Mouse (Mus musculus): ENCODE measurements at regions not wholly inside any gene's neighbourhood (a gene's known extent, or its start where the extent isn't known, plus 50 kb on each side); places are given as distances from the start of the nearest gene placed in this dataset.

DNA sequence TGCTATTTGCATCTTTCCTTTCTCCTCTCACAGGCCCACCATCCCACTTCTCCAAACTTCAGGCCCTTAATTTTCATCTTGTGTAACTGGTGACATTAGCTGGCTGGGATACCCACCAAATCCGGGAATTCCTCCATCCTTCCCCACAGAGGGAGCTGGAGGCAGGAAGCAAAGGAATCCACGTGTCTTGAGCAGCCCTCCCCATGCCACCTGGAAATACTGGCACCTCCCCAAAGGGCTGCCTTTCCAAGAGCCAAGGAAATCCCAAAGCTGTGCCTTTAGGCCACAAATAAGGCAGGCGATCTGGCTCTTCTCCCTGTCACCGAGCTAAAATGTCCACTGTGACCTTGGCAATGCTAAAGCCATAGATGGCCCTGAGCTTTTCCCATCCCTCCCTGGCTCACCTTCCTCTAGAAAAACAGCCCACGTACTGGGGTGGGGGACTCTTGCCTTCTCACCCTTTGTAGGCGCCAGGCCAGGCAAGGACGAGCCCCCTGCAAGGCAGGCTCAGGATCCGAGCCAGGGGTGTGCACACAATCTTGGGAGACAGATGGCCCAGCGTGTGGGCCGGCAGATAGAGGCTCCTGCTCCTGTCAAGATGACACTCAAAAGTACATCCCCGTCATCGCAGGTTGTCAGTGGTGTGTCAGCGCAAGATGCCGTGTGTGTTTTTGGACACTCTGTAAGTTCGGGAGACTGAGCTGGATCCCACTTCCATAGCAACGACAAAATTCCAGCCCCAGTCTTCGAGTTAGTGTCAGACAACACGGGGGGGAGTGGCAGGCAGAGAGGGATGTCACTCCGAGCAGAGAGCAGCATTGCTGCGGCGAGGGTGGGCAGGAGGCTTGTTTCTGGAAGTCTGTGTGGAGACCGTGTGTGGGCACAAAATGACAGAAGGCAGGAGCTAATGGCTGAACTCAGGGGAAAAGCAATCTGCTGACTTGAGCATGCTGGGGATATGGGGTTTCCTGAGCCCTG lies 414.4 kb downstream of the Gm45692 start:
- no peaks in the 10 kb centered on the region for H3K9me3 ChIP-seq (ENCODE audit: control insufficient read depth, low read depth, low read length)
- no peak overlapping the region for H3K9ac ChIP-seq (replicated peaks; ENCODE audit: low read depth, low read length)
- no peak overlapping the region for H3K4me2 ChIP-seq (replicated peaks; ENCODE audit: low read depth, low read length)
- no peak overlapping the region for H3K27ac ChIP-seq (ENCODE audit: low read length)
- no peak for ATAC-seq (ENCODE audit: insufficient number of reproducible peaks, insufficient read depth, low FRiP score, low read depth)
- no peak overlapping the region for H3K4me3 ChIP-seq (ENCODE audit: low read depth, low read length)
- H3K27me3 ChIP-seq (ENCODE audit: control insufficient read depth, insufficient read depth, low read length): no peaks in the 10 kb centered on the region
- WGBS: 71% methylated on average over 22 of the region's 22 CpGs
- H3K4me1 ChIP-seq (ENCODE audit: control insufficient read depth, insufficient read depth, low read length): no peaks in the 10 kb centered on the region
- no peaks in the 10 kb centered on the region for H3K36me3 ChIP-seq (ENCODE audit: control insufficient read depth, insufficient read depth, low read length)

DNA sequence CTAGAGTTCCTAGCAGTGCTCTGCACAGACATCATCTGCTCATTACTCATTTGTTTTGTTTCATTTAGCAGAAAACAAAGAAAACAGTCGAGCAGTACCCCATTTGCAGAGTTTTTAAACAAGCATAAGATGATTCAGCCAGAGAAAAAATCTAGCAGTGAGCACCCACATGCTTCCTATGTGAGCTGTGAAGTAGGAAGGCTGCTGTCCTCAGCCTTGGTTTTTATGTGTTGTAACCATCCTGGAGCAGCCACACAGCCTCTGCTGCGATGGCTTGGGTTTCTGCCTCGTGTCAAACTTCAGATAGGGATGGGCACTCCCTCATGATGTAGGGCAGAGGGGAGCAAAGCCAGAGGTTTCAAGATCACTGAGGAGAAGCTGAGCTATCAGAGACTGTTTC lies 416.5 kb downstream of the Gm45692 start:
- WGBS: 28% methylated on average over 3 of the region's 3 CpGs
- H3K9me3 ChIP-seq (ENCODE audit: control insufficient read depth, low read depth, low read length): no peaks in the 10 kb centered on the region
- no peaks in the 10 kb centered on the region for H3K36me3 ChIP-seq (ENCODE audit: control insufficient read depth, insufficient read depth, low read length)
- no peak overlapping the region for H3K9ac ChIP-seq (replicated peaks; ENCODE audit: low read depth, low read length)
- no peaks in the 10 kb centered on the region for H3K27me3 ChIP-seq (ENCODE audit: control insufficient read depth, insufficient read depth, low read length)
- H3K4me2 ChIP-seq (replicated peaks; ENCODE audit: low read depth, low read length): no peak overlapping the region
- no peaks in the 10 kb centered on the region for H3K4me1 ChIP-seq (ENCODE audit: control insufficient read depth, insufficient read depth, low read length)
- no peak overlapping the region for H3K4me3 ChIP-seq (ENCODE audit: low read depth, low read length)
- no peak for ATAC-seq (ENCODE audit: insufficient number of reproducible peaks, insufficient read depth, low FRiP score, low read depth)
- H3K27ac ChIP-seq (ENCODE audit: low read length): no peak overlapping the region

DNA sequence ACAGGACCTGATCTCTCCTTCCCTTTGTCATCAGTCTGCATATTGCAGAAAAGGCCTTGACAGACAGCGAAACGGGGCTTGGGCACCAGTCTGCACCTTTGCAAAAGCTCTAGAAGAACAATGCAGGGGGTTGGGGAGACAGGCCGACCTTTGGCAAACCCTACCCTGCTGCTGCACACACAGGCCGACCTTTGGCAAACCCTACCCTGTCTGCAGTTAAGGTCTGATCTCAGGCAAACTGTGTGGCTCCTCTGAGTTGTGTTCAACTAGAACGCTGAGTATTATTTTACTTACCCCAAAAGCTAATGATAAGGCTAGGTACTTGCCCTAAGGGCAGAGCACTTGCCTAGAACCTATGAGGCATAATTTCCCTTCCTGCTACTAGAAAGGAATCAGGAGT lies 423.4 kb upstream of the Zfp703 start:
- no peaks in the 10 kb centered on the region for H3K4me1 ChIP-seq (ENCODE audit: control insufficient read depth, insufficient read depth, low read length)
- no peak overlapping the region for H3K9ac ChIP-seq (replicated peaks; ENCODE audit: low read depth, low read length)
- no peaks in the 10 kb centered on the region for H3K36me3 ChIP-seq (ENCODE audit: control insufficient read depth, insufficient read depth, low read length)
- no peak for ATAC-seq (ENCODE audit: insufficient number of reproducible peaks, insufficient read depth, low FRiP score, low read depth)
- H3K9me3 ChIP-seq (ENCODE audit: control insufficient read depth, low read depth, low read length): no peaks in the 10 kb centered on the region
- no peak overlapping the region for H3K27ac ChIP-seq (ENCODE audit: low read length)
- H3K27me3 ChIP-seq (ENCODE audit: control insufficient read depth, insufficient read depth, low read length): no peaks in the 10 kb centered on the region
- H3K4me3 ChIP-seq (ENCODE audit: low read depth, low read length): no peak overlapping the region
- no peak overlapping the region for H3K4me2 ChIP-seq (replicated peaks; ENCODE audit: low read depth, low read length)
- WGBS: 81% methylated on average over 5 of the region's 5 CpGs

DNA sequence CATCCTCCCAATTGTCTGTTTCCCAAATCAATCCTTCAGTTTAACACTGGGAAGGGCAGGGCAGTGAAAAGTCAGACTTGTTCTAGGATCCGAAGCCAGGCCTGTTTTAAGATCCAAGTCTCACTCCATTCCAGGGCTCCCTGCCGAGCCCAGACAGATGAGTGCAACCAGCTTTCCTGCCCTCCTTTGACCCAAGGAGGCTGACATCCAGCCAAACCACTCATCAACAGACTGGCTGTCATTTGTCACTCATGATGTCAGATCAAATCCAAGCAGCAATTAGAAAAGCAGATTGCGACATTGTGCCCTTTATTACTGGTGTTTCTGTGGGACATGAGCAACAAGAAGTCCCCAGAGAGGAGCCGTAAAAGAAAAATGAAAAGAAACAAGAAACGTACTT lies 417.9 kb upstream of the Zfp703 start:
- no peak for ATAC-seq (ENCODE audit: insufficient number of reproducible peaks, insufficient read depth, low FRiP score, low read depth)
- no peaks in the 10 kb centered on the region for H3K36me3 ChIP-seq (ENCODE audit: control insufficient read depth, insufficient read depth, low read length)
- H3K27ac ChIP-seq (ENCODE audit: low read length): no peak overlapping the region
- H3K9ac ChIP-seq (replicated peaks; ENCODE audit: low read depth, low read length): no peak overlapping the region
- H3K4me1 ChIP-seq (ENCODE audit: control insufficient read depth, insufficient read depth, low read length): no peaks in the 10 kb centered on the region
- H3K27me3 ChIP-seq (ENCODE audit: control insufficient read depth, insufficient read depth, low read length): no peaks in the 10 kb centered on the region
- H3K4me2 ChIP-seq (replicated peaks; ENCODE audit: low read depth, low read length): no peak overlapping the region
- H3K4me3 ChIP-seq (ENCODE audit: low read depth, low read length): no peak overlapping the region
- no peaks in the 10 kb centered on the region for H3K9me3 ChIP-seq (ENCODE audit: control insufficient read depth, low read depth, low read length)
- 69% methylated on average over 5 of the region's 5 CpGs for WGBS

DNA sequence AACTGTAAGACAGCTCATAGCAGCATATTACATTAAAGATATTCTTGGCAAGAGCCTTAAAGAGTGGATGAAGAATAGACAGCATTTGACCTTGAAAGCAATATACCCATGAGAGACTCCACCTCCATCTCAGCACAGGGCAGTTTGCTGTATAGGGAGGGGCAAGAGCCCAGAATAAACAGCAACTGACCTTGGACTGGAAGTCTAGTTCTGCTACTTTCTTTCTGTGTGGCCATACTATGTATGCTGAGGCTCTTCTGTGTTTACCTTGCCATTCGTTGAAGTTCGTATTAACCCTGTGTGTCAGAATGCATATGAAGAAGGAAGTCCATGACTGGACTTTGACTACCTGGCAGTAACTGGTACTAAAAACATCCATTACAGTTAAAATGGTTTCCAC lies 414.0 kb upstream of the Zfp703 start:
- Histone ChIP-seq H3K4me2 (replicated peaks; ENCODE audit: low read depth, low read length) (no peak overlapping the region), H3K4me1 (ENCODE audit: control insufficient read depth, insufficient read depth, low read length) (no peaks in the 10 kb centered on the region), H3K27me3 (ENCODE audit: control insufficient read depth, insufficient read depth, low read length) (no peaks in the 10 kb centered on the region), H3K36me3 (ENCODE audit: control insufficient read depth, insufficient read depth, low read length) (no peaks in the 10 kb centered on the region), H3K9me3 (ENCODE audit: control insufficient read depth, low read depth, low read length) (no peaks in the 10 kb centered on the region), H3K9ac (replicated peaks; ENCODE audit: low read depth, low read length) (no peak overlapping the region), H3K27ac (ENCODE audit: low read length) (no peak overlapping the region), H3K4me3 (ENCODE audit: low read depth, low read length) (no peak overlapping the region)
- peak; percentile 74 for ATAC-seq (ENCODE audit: insufficient number of reproducible peaks, insufficient read depth, low FRiP score, low read depth)
- WGBS: 60% methylated on average over 2 of the region's 2 CpGs

DNA sequence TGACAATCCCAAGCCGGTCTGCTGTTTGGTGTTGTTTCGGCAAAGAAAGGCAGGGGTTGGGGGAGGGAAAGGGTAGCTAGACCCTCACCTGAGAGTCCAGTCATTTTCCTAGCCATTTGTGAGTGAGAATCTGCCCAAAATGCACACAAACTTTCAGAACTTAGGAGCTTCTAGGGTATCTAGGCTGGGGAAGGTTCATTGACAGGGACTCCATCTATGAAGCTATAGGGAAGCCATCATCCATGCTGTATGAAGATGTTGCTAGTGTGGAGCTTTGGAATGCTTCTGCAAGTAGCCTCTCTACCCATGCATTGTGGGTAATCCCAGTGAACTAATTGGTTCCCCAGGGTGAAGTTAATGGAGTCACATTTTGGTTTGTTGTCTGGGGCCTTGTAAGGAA lies 412.9 kb upstream of the Zfp703 start:
- no peak overlapping the region for H3K4me3 ChIP-seq (ENCODE audit: low read depth, low read length)
- no peak overlapping the region for H3K4me2 ChIP-seq (replicated peaks; ENCODE audit: low read depth, low read length)
- no peaks in the 10 kb centered on the region for H3K9me3 ChIP-seq (ENCODE audit: control insufficient read depth, low read depth, low read length)
- no peak overlapping the region for H3K27ac ChIP-seq (ENCODE audit: low read length)
- no peaks in the 10 kb centered on the region for H3K36me3 ChIP-seq (ENCODE audit: control insufficient read depth, insufficient read depth, low read length)
- ATAC-seq (ENCODE audit: insufficient number of reproducible peaks, insufficient read depth, low FRiP score, low read depth): no peak
- no peaks in the 10 kb centered on the region for H3K4me1 ChIP-seq (ENCODE audit: control insufficient read depth, insufficient read depth, low read length)
- no peaks in the 10 kb centered on the region for H3K27me3 ChIP-seq (ENCODE audit: control insufficient read depth, insufficient read depth, low read length)
- no peak overlapping the region for H3K9ac ChIP-seq (replicated peaks; ENCODE audit: low read depth, low read length)
- 90% methylated on average over 2 of the region's 2 CpGs for WGBS

DNA sequence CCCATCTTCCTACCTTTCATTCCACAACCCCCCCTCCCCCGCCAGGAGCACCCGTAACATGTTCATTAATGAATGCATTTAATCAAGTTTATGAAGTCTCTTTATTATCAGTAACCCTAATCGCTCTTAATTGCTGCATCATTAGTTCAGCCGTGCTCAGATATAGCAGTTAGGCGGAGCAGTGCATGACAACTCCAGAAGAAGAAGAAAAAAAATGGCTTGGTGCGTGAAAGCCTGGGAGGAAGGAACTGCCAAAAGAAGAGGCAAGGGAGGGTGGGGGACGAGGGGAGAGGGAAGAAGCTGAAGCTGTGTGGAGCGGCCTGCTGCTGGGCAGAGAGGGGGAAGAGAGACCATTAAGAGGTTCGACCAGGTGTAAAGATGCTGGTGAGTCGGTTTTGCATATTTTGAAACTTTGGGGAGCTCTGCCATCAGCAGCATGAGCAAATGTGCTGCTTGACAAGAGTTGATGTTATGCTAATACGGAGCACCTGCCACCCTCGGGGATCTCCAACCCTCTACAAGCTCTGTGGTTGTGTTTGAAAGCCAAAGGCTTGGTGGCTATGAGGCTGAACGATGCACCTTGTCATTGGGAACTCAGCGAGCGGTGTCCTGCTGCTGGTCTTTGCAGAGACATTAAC lies 408.6 kb upstream of the Zfp703 start:
- Histone ChIP-seq H3K9me3 (ENCODE audit: control insufficient read depth, low read depth, low read length) (no peaks in the 10 kb centered on the region), H3K4me3 (ENCODE audit: low read depth, low read length) (no peak overlapping the region), H3K27me3 (ENCODE audit: control insufficient read depth, insufficient read depth, low read length) (no peaks in the 10 kb centered on the region), H3K4me2 (replicated peaks; ENCODE audit: low read depth, low read length) (no peak overlapping the region), H3K36me3 (ENCODE audit: control insufficient read depth, insufficient read depth, low read length) (no peaks in the 10 kb centered on the region), H3K4me1 (ENCODE audit: control insufficient read depth, insufficient read depth, low read length) (no peaks in the 10 kb centered on the region), H3K9ac (replicated peaks; ENCODE audit: low read depth, low read length) (no peak overlapping the region), H3K27ac (ENCODE audit: low read length) (no peak overlapping the region)
- no peak for ATAC-seq (ENCODE audit: insufficient number of reproducible peaks, insufficient read depth, low FRiP score, low read depth)
- 69% methylated on average over 15 of the region's 15 CpGs for WGBS

DNA sequence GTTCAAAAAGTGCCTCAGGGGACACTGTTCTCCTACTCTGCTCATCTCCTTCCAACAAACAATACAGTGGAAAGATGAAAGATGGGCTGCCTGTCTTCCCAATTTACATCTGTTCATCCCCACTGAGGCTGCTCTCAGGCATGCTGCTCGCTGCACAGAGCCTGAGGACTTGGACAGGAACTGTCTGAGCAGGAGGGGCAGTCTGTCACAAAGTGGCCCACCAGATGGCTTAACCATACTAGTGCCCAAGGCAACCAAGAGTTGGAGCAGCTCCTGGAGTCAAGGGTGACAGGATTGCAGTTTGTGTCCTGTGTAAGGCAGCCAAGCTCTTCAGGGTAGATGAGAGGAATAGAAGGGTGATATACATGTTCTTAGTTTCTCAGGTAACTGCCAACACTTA lies 388.3 kb upstream of the Zfp703 start:
- WGBS: 77% methylated on average over 1 of the region's 1 CpGs

More for the DNA sequence above, 388.3 kb upstream of the Zfp703 start:
- H3K27me3 ChIP-seq (ENCODE audit: control insufficient read depth, insufficient read depth, low read length): no peaks in the 10 kb centered on the region
- no peak overlapping the region for H3K27ac ChIP-seq (ENCODE audit: low read length)
- no peaks in the 10 kb centered on the region for H3K36me3 ChIP-seq (ENCODE audit: control insufficient read depth, insufficient read depth, low read length)
- 0 out of 2 replicates have a peak, but pooled peaks cover 4% of the 10 kb centered on the region for H3K4me1 ChIP-seq (ENCODE audit: control insufficient read depth, insufficient read depth, low read length)
- H3K9ac ChIP-seq (replicated peaks; ENCODE audit: low read depth, low read length): no peak overlapping the region
- H3K4me2 ChIP-seq (replicated peaks; ENCODE audit: low read depth, low read length): no peak overlapping the region
- H3K4me3 ChIP-seq (ENCODE audit: low read depth, low read length): no peak overlapping the region
- no peak for ATAC-seq (ENCODE audit: insufficient number of reproducible peaks, insufficient read depth, low FRiP score, low read depth)
- no peaks in the 10 kb centered on the region for H3K9me3 ChIP-seq (ENCODE audit: control insufficient read depth, low read depth, low read length)

Data from stomach, embryonic 14.5 days (tissue).